Mouse (Mus musculus) monocyte, adult 5-6 weeks (primary cell): ENCODE data around the gene Slc35c2. TPM values are rescaled to one million over a fixed set of nuclear protein-coding genes. Genes with fewer than 3 reads are reported as not detected.

Experiments
- ATAC-seq: fragments of 153-309, 156-312 bp; replicated peaks from 2 replicates; pipeline ENCODE4 v1.8.0; 2017; ENCODE audit warnings: mild to moderate bottlenecking; ENCODE audit not compliant: low TSS enrichment, insufficient number of reproducible peaks, severe bottlenecking, poor library complexity, low FRiP score
- total RNA-seq: library from RNA; stranded (forward); fragments of 200-1000, 200-491, 200-594 nt; gene quantifications from 3 replicates; pipeline ENCODE4 v1.2.3, GENCODE M21; 2017

Slc35c2 gene
- total RNA-seq, 1 experiment from 2014 or later, result 40.2 TPM

GRCm38 (mm10) chr2:165252801-165253200 lies 34.9 kb downstream of the Slc35c2 start:
- ATAC-seq, result no peak

GRCm38 (mm10) chr2:165252381-165252780 lies 35.3 kb downstream of the Slc35c2 start:
- no peak for ATAC-seq

- peak; percentile 79 for ATAC-seq
These were observed 36.8 kb downstream of the Slc35c2 start for GRCm38 (mm10) chr2:165250903-165251302.

- ATAC-seq, result no peak
These were observed 38.7 kb downstream of the Slc35c2 start for GRCm38 (mm10) chr2:165248967-165249366.

GRCm38 (mm10) chr2:165246349-165246748 lies 41.3 kb downstream of the Slc35c2 start:
- ATAC-seq, result no peak

- no peak for ATAC-seq
These were observed 44.4 kb downstream of the Slc35c2 start for GRCm38 (mm10) chr2:165243122-165243720.

- no peak for ATAC-seq
These were observed 45.1 kb downstream of the Slc35c2 start for GRCm38 (mm10) chr2:165242575-165242974.

- no peak for ATAC-seq
These were observed 45.9 kb downstream of the Slc35c2 start for GRCm38 (mm10) chr2:165241786-165242185.

- no peak for ATAC-seq
These were observed 47.3 kb downstream of the Slc35c2 start for GRCm38 (mm10) chr2:165240371-165240770.

GRCm38 (mm10) chr2:165239533-165240144 lies 48.0 kb downstream of the Slc35c2 start:
- ATAC-seq, result no peak

- no peak for ATAC-seq
These were observed 49.1 kb downstream of the Slc35c2 start for GRCm38 (mm10) chr2:165238416-165239145.

GRCm38 (mm10) chr2:165234613-165235291 lies 52.9 kb downstream of the Slc35c2 start, which contains the start of gene Cdh22:
TSS of gene Cdh22 (minus strand) at chr2:165234853.
- ATAC-seq, result peak; percentile 78

- 0 out of 2 replicates have a peak, but pooled peaks have one; percentile 4 for ATAC-seq
These were observed 53.4 kb downstream of the Slc35c2 start for GRCm38 (mm10) chr2:165234291-165234612.

GRCm38 (mm10) chr2:165233491-165234290 lies 54.0 kb downstream of the Slc35c2 start:
- ATAC-seq, result 0 out of 2 replicates have a peak, but pooled peaks have one; percentile 34

- ATAC-seq, result no peak
These were observed 58.6 kb downstream of the Slc35c2 start for GRCm38 (mm10) chr2:165229050-165229449.
